Comparison of ENCODE assay signal across 8 mouse cellular contexts in genomic region chr13:63918733-63919422, GRCm38 (mm10).
DNase-seq lines count a peak whose midpoint lies in the region; TF ChIP-seq lines count a peak whose summit lies in the region.

No protein-coding gene starts in this region.

- peak overlapping the region; percentile 83 for H3K27ac ChIP-seq in kidney, adult 2 months (ENCODE audit: insufficient read depth, low read depth, low read length)
- no peak overlapping the region for H3K27ac ChIP-seq in thymus, adult 2 months (ENCODE audit: control insufficient read depth, insufficient read depth, low read length)

- 36% methylated on average over 18 of the region's 18 CpGs for WGBS in kidney, adult 2 months
- WGBS in thymus, adult 2 months, result 95% methylated on average over 18 of the region's 18 CpGs

- H3K36me3 ChIP-seq in kidney, adult 2 months (ENCODE audit: control insufficient read depth, insufficient read depth, low read length), result no peaks in the 10 kb centered on the region
- H3K36me3 ChIP-seq in thymus, adult 2 months (ENCODE audit: control insufficient read depth, insufficient read depth, low read length), result no peaks in the 10 kb centered on the region

- H3K27me3 ChIP-seq in kidney, adult 2 months (replicated peaks; ENCODE audit: control insufficient read depth, insufficient read depth, low read length), result no peaks in the 10 kb centered on the region
- no peaks in the 10 kb centered on the region for H3K27me3 ChIP-seq in thymus, adult 2 months (ENCODE audit: control insufficient read depth, insufficient read depth, low read length)

- peak; percentile 2 for DNase-seq in gastrocnemius, adult 18-20 months (ENCODE audit: low spot score)
- DNase-seq in gastrocnemius, postnatal 36 days, result no peak
- peak; percentile 35 for DNase-seq in cerebellum, adult 8-10 months
- peak; percentile 17 to 33 for DNase-seq in frontal cortex, postnatal 25 days (ENCODE audit: low spot score in 2 of 2)
- peak; percentile 51 for DNase-seq in kidney, adult 2 months
- DNase-seq in left cerebral cortex, postnatal 4 days, result peak; percentile 71
- peak; percentile 35 for DNase-seq in right cerebral cortex, postnatal 4 days
- no peak for DNase-seq in thymus, adult 2 months

- H3K4me1 ChIP-seq in kidney, adult 2 months (ENCODE audit: control insufficient read depth, insufficient read depth, low read length), result peaks cover 19% of the 10 kb centered on the region
- H3K4me1 ChIP-seq in thymus, adult 2 months (replicated peaks; ENCODE audit: control insufficient read depth, insufficient read depth, low read length), result no peaks in the 10 kb centered on the region

- TF ChIP-seq POLR2A in kidney, adult 2 months (IDR thresholded peaks at IDR 0.05; ENCODE audit: low read depth, low read length), result no peak
- no peak for TF ChIP-seq POLR2A in thymus, adult 2 months (IDR thresholded peaks at IDR 0.05; ENCODE audit: control insufficient read depth, extremely low read depth, insufficient read depth, low read length, poor library complexity)

- intact Hi-C loops in gastrocnemius, postnatal 36 days (cut with DNase I), result no loop called here
- intact Hi-C loops in left cerebral cortex, postnatal 4 days (cut with DNase I), result loop anchor here (10.0 kb wide), 1 partner anchor 354 kb away; no protein-coding TSS in a partner anchor

- TF ChIP-seq CTCF in kidney, adult 2 months (conservative IDR thresholded peaks at IDR 0.05; ENCODE audit: insufficient read depth, insufficient read length, low read depth, low read length), result no peak
- TF ChIP-seq CTCF in thymus, adult 2 months (IDR thresholded peaks at IDR 0.05; ENCODE audit: borderline replicate concordance, control insufficient read depth, extremely low read depth, insufficient read depth, low read length, poor library complexity), result no peak

- no peak overlapping the region for H3K4me3 ChIP-seq in kidney, adult 2 months (ENCODE audit: insufficient read depth, low read depth, low read length)
- H3K4me3 ChIP-seq in thymus, adult 2 months (ENCODE audit: control insufficient read depth, insufficient read depth, low read length), result no peak overlapping the region

Comparison
In these comparisons a context has a peak if more than half of its experiments do, and no peak if none do; other contexts are left out.
1. DNase-seq: peak in gastrocnemius, adult 18-20 months (single experiment), cerebellum, adult 8-10 months (single experiment), frontal cortex, postnatal 25 days (2 of 2), kidney, adult 2 months (single experiment), left cerebral cortex, postnatal 4 days (single experiment) and right cerebral cortex, postnatal 4 days (single experiment); none in gastrocnemius, postnatal 36 days (0 of 2) and thymus, adult 2 months (single experiment).